Mouse (Mus musculus): ENCODE results near the gene Alpk1. TPM values are rescaled to one million over a fixed set of nuclear protein-coding genes. Genes with fewer than 3 reads are reported as not detected.

Gene Alpk1
- polyA plus RNA-seq, 2 experiments from 2014 or later = 0.70 to 1.9 TPM

DNA sequence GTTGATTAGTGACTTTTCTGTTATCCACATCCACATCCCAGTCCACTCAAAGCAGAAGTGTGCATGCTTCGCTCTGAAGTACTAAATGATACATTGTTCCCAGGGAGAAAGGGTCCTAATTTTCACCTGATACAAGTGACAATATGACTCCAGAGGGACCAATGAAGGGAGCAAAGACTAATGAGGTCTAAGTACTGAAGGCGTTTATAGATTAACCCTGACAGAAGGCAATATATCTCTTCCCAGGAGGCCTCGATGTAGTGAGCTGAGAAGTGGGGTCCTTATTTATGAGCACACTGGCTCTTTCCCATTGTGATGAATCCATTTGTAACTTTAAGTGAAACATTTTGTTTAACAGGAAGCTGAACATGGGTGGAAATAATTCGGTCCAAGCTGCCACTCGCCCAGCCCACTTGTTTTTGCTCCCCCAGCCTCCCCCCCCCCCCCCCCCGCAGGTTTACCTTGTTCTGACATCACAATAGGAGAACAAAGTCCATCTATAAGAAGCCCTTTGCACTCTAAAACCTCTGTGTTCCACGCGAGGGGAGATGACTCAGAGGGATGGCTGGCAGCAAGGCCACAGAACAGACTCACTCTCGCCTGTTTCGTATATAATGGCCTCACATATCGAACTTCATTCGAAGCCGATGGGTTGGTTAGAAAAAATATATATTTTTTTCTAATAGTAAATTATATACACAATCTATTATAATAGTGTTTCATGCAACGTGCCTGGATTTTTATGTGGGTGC, 36.5 kb downstream of the Alpk1 start:
- ATAC-seq = no peak

DNA sequence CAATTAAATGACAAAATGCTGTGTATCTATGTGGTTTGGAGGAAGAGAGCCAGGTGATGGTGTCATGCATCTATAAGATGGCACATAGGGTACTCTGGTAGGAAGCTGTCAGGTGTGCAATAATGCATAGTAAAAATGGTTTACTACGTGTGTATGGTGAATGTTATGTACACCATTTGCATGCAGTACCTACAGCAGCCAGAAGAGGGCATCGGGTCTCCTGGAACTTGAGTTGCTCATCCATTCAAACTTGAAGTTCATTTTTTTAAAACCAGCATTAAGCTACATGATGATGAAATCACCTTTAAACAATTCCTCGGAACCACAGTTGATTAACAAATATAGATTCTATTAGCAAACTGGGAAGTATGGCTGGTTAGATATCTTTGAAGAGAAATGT, 38.9 kb downstream of the Alpk1 start:
- ATAC-seq = no peak

GRCm38 (mm10) chr3:127737876-127738275, 42.5 kb downstream of the Alpk1 start:
- ATAC-seq = no peak

DNA sequence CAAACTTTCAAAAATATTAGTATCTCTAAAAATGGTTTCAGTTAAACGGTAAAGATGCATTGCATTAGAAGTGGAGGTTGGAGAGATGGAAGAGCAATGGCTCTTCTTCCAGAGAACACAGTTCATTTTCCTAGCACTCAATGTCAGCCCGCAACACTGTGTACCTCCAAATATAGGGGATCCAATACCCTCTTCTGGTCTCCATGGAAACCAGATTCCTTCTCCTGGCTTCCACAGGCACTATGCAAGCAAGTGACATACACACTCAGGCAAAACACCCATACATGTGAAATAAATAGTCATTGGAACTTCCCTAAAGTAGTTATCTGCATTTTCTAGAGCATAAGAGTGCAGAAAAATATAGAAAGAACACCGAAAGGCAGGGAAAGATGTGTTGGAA, 44.9 kb downstream of the Alpk1 start:
- ATAC-seq = no peak

- no peak for ATAC-seq
These were observed 50.7 kb downstream of the Alpk1 start for GRCm38 (mm10) chr3:127729513-127730137.

GRCm38 (mm10) chr3:127728851-127729512, 51.3 kb downstream of the Alpk1 start:
- ATAC-seq = no peak

- no peak for ATAC-seq
These were observed 52.3 kb downstream of the Alpk1 start for GRCm38 (mm10) chr3:127728046-127728445.

DNA sequence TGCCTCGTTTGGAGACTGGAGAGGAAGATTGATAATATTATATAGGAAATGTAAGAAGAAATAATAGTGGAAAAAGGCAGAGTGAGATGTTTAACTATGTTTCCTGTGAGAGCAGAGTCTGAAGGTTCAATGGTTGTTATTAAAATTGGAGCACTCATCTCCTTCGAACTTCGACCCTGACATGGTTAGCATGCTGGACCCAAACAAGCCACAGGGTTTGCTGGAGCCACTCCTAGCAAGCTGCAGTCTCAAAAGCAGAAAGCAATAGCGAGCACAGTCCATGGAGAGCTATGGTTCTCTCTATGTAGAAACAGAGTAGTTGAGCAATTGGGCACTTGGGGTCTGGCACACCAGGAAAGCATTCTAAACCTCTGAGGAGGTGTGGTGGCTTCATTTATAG, 59.4 kb downstream of the Alpk1 start:
- ATAC-seq = no peak

- no peak for ATAC-seq
These were observed 60.3 kb downstream of the Alpk1 start for GRCm38 (mm10) chr3:127720050-127720449.

GRCm38 (mm10) chr3:127719601-127720000, 60.7 kb downstream of the Alpk1 start:
- no peak for ATAC-seq

GRCm38 (mm10) chr3:127716759-127717158, 63.6 kb downstream of the Alpk1 start:
- ATAC-seq = no peak

DNA sequence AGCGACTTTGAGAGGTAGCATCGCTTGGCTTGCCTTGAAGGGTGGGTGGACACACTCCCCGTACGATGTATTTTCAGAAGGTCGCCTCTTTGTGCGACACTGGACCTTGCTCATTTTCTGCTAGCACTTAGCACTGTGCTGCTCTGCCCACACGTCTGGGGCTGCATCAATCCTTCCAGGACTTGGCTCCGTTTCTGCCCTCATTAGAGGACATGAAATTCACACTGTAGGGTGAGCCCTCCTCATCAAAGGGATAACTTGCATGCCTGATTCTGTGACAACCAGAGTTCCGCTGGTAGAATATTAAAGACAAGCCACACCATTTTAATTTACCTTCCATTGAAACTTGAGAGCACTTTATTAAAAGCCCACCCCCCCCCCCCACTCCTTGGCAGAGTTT, 67.2 kb downstream of the Alpk1 start:
- no peak for ATAC-seq

DNA sequence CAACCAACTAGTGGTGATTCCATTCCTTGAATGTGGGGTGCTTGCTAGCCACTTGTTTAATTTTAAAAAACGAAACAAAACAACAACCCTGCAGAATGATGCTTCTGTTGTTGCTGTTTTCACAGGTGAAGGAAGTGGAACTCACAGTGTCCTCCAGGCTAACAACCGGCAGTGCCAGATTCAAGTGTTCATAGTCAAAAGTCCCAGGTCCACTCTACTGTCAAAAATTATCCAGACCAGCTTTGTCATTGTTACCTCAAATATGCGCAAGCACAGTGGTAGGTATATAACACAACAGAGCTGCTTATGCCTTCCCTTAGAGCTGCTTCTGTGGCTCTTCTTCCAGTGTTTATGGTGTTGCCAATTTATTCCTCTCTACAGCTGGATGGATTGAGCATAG, 68.8 kb downstream of the Alpk1 start:
- no peak for ATAC-seq

- ATAC-seq = no peak
These were observed 73.2 kb downstream of the Alpk1 start for GRCm38 (mm10) chr3:127707089-127707485.

DNA sequence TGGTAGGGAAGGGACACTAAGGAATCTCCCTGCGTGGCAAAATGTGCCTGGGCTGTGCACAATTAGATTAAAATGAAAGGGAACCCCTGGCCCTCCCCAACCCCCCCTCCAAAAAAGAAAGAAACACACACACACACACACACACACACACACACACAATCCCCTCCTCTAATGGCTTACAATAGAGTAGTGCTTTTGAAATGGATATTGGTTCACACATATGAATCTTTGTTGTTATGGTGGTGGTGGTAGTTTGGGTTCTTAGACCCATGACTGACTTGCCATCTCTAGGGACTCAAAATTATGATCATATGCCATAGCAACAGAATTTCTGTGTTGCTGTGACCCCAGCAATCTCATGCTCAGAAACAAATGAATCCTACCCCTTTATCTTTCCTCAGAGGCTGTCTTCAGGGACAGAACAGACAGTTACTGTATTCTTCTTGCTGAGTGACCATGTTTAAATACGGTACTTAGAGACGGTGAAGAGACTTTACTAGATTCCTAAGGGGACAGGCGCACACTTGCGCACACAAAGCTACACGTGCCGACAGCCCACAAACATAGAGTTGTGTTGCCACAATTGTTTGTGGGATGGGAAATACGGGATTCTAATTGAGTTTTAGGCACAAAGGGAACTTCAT, 73.8 kb downstream of the Alpk1 start:
- no peak for ATAC-seq

DNA sequence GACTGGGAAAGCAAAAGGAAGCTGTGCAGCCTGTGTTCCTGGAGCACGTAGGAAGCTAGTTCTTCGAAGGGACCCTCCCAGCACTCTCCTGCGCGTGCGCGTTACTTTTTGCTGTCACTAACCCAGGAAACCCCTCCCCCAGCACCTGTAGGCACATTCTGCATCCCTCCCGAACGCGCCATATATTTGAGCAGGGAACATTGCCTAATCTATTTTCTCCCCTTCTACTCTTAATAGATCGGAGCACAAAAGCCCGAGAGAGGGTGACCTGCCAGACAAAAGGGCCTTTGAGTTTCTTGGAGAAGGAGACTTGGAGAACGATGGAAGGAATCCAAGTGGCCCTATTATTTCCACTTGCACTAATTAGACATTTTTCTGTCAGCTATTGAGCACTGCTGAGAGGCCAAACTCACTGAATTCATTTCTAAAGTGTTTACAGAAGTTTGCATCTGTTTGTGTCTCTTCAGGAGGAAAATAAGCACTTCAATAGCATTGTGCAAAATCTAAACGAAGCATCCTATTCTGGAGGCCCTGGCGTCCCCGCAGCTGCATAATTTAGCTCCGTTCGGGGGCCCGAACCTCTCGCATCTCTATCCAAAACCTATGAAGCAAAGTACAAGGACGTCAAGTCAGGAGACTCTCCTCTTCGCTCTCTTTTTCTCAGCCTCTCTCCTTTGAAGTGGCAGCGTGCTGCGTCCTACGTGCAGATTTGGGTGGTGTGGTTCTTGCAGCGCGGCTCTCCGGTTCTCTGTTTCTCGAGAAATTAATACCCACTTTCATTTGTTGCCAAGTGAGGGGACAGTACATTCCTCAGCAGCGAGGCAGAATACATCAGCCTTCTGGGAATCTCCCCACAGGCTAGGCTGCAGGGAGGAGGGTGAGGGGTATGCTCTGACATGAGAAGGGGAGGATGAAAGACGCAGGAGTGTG, 74.5 kb downstream of the Alpk1 start:
- peak; percentile 80 for ATAC-seq

DNA sequence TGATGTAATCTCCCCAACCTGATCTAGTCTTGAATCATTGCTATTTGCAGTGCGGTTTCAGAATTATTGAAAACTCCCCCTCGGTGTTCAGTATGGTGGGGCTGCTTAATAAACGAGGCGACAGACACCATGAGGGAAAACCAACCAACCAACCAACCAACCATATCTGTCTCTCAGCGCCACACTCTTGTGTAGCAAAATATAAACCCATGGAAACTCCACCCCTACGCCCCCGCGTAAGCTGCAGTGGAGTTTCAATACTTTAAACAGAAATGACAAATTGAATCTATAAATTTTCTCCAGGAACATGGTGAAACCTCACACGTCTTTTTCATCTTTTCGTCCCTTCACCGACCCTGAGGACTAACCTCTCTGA, 75.2 kb downstream of the Alpk1 start:
- peak; percentile 59 for ATAC-seq

DNA sequence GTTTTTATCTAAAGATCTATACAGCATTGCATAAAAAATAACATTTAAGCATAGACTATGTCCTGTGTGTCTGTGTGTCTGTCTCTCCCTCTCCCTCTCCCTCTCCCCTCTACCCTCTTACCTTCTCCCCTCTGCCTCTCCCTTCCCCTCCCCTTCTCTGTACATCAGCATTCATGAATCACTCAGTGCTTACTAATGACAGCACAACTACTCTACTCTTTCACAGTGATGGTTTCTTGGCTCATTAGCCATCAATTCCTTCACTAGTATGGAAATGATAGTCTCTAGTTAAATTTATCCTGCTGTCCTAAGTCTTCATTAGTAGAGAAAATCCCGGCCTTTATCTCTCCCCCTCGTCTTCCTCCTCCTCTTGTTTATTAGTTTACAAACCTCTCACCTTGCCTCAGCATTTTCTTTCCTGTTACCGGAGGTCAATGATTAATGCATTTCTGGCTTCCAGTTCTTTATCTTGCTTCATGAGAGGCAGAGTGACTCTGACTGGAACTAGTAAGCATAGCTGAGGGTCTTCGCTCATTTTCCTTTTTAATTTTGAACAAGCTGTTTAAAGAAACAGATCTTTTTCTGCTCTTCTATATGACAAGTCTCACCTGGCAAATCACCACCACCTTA, 79.0 kb downstream of the Alpk1 start:
- ATAC-seq = no peak

DNA sequence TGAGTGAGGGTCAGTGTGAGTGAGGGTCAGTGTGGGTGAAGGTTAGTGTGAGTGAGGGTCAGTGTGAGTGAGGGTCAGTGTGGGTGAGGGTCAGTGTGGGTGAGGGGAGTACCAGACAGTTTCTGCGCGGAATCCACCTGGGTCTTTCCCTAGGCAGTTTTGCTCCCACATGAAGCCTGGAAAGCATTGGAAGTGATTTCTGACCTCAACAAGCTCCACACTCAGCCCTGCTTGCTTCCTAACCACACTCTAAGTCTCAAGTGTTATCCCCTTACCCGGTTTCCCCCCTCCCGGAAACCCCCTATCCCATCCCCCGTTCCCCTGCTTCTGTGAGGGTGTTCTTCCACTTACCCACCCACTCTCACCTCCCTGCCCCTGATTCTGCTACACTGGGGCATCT, 81.7 kb downstream of the Alpk1 start:
- ATAC-seq = no peak

- ATAC-seq = no peak
These were observed 83.8 kb downstream of the Alpk1 start for GRCm38 (mm10) chr3:127696541-127696940.

DNA sequence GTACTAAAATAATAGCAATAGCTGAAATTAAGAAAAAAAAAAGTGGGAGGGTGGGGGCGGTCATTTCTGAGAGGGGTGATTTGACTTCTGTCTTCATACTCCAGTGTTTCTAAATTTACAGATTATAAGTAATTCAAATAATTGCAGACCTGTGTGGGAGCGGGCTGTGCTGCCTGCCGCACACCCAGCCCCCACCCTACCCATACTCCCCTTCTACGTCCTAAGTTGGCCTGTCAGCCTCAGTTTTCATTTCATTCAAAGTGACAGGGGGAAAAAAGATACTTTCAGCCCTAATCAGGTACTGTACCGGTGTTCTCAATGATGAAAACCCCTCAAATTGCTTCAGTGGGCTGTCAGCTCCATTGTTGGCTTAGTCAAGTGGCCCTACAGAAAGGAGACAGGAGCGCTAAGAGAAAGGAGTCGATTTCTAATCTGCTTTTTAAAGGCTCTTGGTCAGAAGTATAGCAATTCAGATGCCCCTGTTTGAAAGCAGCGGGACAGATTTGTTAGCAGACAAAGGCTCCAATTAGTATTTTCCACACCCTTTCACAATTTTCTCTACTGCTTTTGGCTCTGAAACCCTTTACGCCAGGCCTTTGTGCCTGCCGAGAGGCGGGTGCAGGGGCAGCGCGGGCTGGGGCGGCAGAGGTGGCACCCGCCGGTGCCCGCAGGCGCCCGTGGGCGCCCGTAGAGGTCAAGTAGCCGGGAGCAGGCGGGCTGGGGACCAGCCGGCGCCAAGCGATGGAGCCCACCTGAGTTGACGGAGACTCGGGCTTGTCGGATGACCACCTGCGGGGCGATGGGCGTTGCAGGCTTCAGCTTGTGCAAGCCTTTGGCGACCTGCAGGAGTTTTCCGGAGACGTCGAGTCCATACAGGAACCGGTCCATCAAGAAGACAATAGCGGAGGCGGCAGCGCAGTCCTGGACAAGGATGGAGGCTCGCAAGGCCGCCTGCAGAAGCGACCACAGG, 85.2 kb downstream of the Alpk1 start:
- no peak for ATAC-seq
